Mouse (Mus musculus): ENCODE results near the gene Gm28919. TPM values are rescaled to one million over a fixed set of nuclear protein-coding genes. Genes with fewer than 3 reads are reported as not detected.
"Not testable (repeated sequence)": the region's sequence is repeated elsewhere in the genome, so short reads cannot be mapped to it uniquely, and the experiment has no call there.

Gm28919 gene
- polyA plus RNA-seq (2015; fragmentation: Nextera tagmentation; extraction: Ambion mirVana), result not detected in 2 replicates

- H3K27me3 ChIP-seq; H3K9ac ChIP-seq; H3K9me3 ChIP-seq (replicated peaks); H3K4me1 ChIP-seq (replicated peaks); H3K4me2 ChIP-seq; ATAC-seq (ENCODE audit: insufficient read depth); H3K27ac ChIP-seq (replicated peaks); H3K4me3 ChIP-seq (replicated peaks); H3K36me3 ChIP-seq (replicated peaks): not testable (repeated sequence)
- WGBS (ENCODE audit: insufficient replicate concordance), result 57% methylated on average over 4 of the region's 7 CpGs
These were observed at the start of gene Gm28919 for GRCm38 (mm10) chrY:6583246-6583645. TSS of gene Gm28919 (plus strand) at chrY:6583546.

Other genes starting within 250 kb of the Gm28919 start
- gene Gm21719, start 99.3 kb downstream of the Gm28919 start, polyA plus RNA-seq (2015; fragmentation: Nextera tagmentation; extraction: Ambion mirVana), result not detected in 2 replicates

All from liver, embryonic 15.5 days (tissue).